Mouse (Mus musculus): ENCODE results near the gene Gimap4. TPM values are rescaled to one million over a fixed set of nuclear protein-coding genes. Genes with fewer than 3 reads are reported as not detected.

The Gimap4 gene
- polyA plus RNA-seq, 1 experiment from 2014 or later: 1.3 TPM

GRCm38 (mm10) chr6:48738961-48739779 is 54.8 kb downstream of the Gimap4 start, which contains the start of gene Gimap1:
Gimap1 (plus strand) TSS chr6:48739054.
- Histone ChIP-seq H3K4me2 (ENCODE audit: low read length) (no peak within 1 kb of the TSS), H3K4me1 (ENCODE audit: control insufficient read depth, insufficient read depth, low read depth, low read length) (peaks cover 9% of the 10 kb centered on the region), H3K4me3 (ENCODE audit: low read length) (0 out of 2 replicates have a peak within 1 kb of the TSS, but pooled peaks have one; percentile 13), H3K9ac (ENCODE audit: low read depth, low read length) (no peak within 1 kb of the TSS), H3K27me3 (replicated peaks; ENCODE audit: control insufficient read depth, insufficient read depth, low read length) (peaks cover 2% of the 10 kb centered on the region), H3K9me3 (ENCODE audit: control insufficient read depth, low read length) (no peaks in the 10 kb centered on the region), H3K27ac (ENCODE audit: low read depth, low read length) (no peak within 1 kb of the TSS), H3K36me3 (ENCODE audit: control insufficient read depth, insufficient read depth, low read length) (no peaks in the 10 kb centered on the region)
- ATAC-seq: no peak
- WGBS: 83% methylated on average over 15 of the region's 15 CpGs

GRCm38 (mm10) chr6:48739780-48740055 is 55.4 kb downstream of the Gimap4 start:
- Histone ChIP-seq H3K9ac (ENCODE audit: low read depth, low read length) (no peak overlapping the region), H3K4me2 (ENCODE audit: low read length) (no peak overlapping the region)
- ATAC-seq: no peak

DNA sequence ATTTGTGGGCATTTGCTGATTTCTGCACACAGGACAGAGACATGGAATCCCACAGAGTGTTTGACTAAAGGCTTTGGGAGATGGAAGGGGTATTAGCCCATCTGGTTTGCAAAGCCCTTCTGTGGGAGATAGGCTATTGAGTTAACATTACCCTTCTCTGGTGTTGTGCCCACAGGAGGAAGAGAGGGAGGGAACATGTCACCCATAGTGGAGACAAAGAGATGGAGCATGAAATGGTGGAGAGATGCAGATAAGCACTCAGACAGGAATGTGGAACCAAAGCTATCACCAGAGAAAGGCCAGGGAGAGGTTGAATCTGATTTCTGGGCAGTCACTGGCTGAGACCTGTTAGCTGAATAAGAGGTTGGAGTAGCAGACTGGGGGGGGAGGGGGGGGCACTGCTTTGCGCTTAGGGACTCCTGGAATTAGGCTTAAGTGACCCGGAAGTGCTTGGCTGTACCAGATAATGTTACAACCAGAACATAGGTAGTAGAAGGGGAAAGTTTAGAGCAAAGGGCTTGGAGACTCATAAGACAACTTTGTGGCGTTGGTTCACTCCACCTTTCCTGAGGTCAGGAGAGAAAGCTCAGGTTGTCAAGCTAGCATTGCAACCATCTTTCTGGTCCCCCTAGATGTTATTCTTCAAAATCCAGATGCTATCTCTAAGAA is 56.3 kb downstream of the Gimap4 start:
- Histone ChIP-seq H3K27me3 (replicated peaks; ENCODE audit: control insufficient read depth, insufficient read depth, low read length) (peaks cover 3% of the 10 kb centered on the region), H3K9me3 (ENCODE audit: control insufficient read depth, low read length) (no peaks in the 10 kb centered on the region), H3K27ac (ENCODE audit: low read depth, low read length) (no peak overlapping the region), H3K4me3 (ENCODE audit: low read length) (no peak overlapping the region), H3K36me3 (ENCODE audit: control insufficient read depth, insufficient read depth, low read length) (no peaks in the 10 kb centered on the region), H3K4me1 (ENCODE audit: control insufficient read depth, insufficient read depth, low read depth, low read length) (peaks cover 9% of the 10 kb centered on the region), H3K9ac (ENCODE audit: low read depth, low read length) (no peak overlapping the region), H3K4me2 (ENCODE audit: low read length) (no peak overlapping the region)
- 80% methylated on average over 3 of the region's 3 CpGs for WGBS
- ATAC-seq: no peak

More at GRCm38 (mm10) chr6:48739780-48740055, 55.4 kb downstream of the Gimap4 start:
- WGBS: 93% methylated on average over 3 of the region's 3 CpGs
- peaks cover 9% of the 10 kb centered on the region for H3K4me1 ChIP-seq (ENCODE audit: control insufficient read depth, insufficient read depth, low read depth, low read length)
- no peak overlapping the region for H3K27ac ChIP-seq (ENCODE audit: low read depth, low read length)
- H3K27me3 ChIP-seq (replicated peaks; ENCODE audit: control insufficient read depth, insufficient read depth, low read length): peaks cover 3% of the 10 kb centered on the region
- no peak overlapping the region for H3K4me3 ChIP-seq (ENCODE audit: low read length)
- H3K36me3 ChIP-seq (ENCODE audit: control insufficient read depth, insufficient read depth, low read length): no peaks in the 10 kb centered on the region
- H3K9me3 ChIP-seq (ENCODE audit: control insufficient read depth, low read length): no peaks in the 10 kb centered on the region

GRCm38 (mm10) chr6:48741273-48741672 is 56.9 kb downstream of the Gimap4 start:
- no peak overlapping the region for H3K9ac ChIP-seq (ENCODE audit: low read depth, low read length)
- no peak overlapping the region for H3K27ac ChIP-seq (ENCODE audit: low read depth, low read length)
- H3K36me3 ChIP-seq (ENCODE audit: control insufficient read depth, insufficient read depth, low read length): no peaks in the 10 kb centered on the region
- peaks cover 9% of the 10 kb centered on the region for H3K4me1 ChIP-seq (ENCODE audit: control insufficient read depth, insufficient read depth, low read depth, low read length)
- no peaks in the 10 kb centered on the region for H3K9me3 ChIP-seq (ENCODE audit: control insufficient read depth, low read length)
- H3K27me3 ChIP-seq (replicated peaks; ENCODE audit: control insufficient read depth, insufficient read depth, low read length): peaks cover 3% of the 10 kb centered on the region
- WGBS: 24% methylated on average over 3 of the region's 3 CpGs
- ATAC-seq: no peak
- H3K4me2 ChIP-seq (ENCODE audit: low read length): no peak overlapping the region
- H3K4me3 ChIP-seq (ENCODE audit: low read length): no peak overlapping the region

Other genes starting within 250 kb of the Gimap4 start
- gene Zfp467, start 238.7 kb upstream of the Gimap4 start, polyA plus RNA-seq (2015; fragmentation: Nextera tagmentation; extraction: Ambion mirVana): 26.3 and 27.8 TPM in 2 replicates
- gene Sspo, start 236.3 kb upstream of the Gimap4 start, polyA plus RNA-seq (2015; fragmentation: Nextera tagmentation; extraction: Ambion mirVana): 0.22 and 0.29 TPM in 2 replicates
- gene Atp6v0e2, start 146.9 kb upstream of the Gimap4 start, polyA plus RNA-seq (2015; fragmentation: Nextera tagmentation; extraction: Ambion mirVana): 358 and 389 TPM in 2 replicates
- 20.7 and 29.5 TPM in 2 replicates for gene Lrrc61, start 129.8 kb upstream of the Gimap4 start, polyA plus RNA-seq (2015; fragmentation: Nextera tagmentation; extraction: Ambion mirVana)
- gene Rarres2, start 111.8 kb upstream of the Gimap4 start, polyA plus RNA-seq (2015; fragmentation: Nextera tagmentation; extraction: Ambion mirVana): 7.8 and 8.2 TPM in 2 replicates
- not detected in 2 replicates for gene Gm45021, start 94.9 kb upstream of the Gimap4 start, polyA plus RNA-seq (2015; fragmentation: Nextera tagmentation; extraction: Ambion mirVana)
- 41.9 and 45.6 TPM in 2 replicates for gene Repin1, start 90.7 kb upstream of the Gimap4 start, polyA plus RNA-seq (2015; fragmentation: Nextera tagmentation; extraction: Ambion mirVana)
- gene Gm44965, start 90.6 kb upstream of the Gimap4 start, polyA plus RNA-seq (2015; fragmentation: Nextera tagmentation; extraction: Ambion mirVana): 0.87 TPM in 1 of 2 replicates, not detected in the other
- gene Zfp775, start 82.5 kb upstream of the Gimap4 start, polyA plus RNA-seq (2015; fragmentation: Nextera tagmentation; extraction: Ambion mirVana): 11.4 and 13.8 TPM in 2 replicates
- 31.7 and 34.3 TPM in 2 replicates for gene AI854703, start 57.8 kb upstream of the Gimap4 start, polyA plus RNA-seq (2015; fragmentation: Nextera tagmentation; extraction: Ambion mirVana)
- 0.59 and 0.71 TPM in 2 replicates for gene Gimap8, start 37.3 kb upstream of the Gimap4 start, polyA plus RNA-seq (2015; fragmentation: Nextera tagmentation; extraction: Ambion mirVana)
- 1.8 and 2.3 TPM in 2 replicates for gene Gimap9, start 8.4 kb upstream of the Gimap4 start, polyA plus RNA-seq (2015; fragmentation: Nextera tagmentation; extraction: Ambion mirVana)
- gene Gimap6, start 23.7 kb downstream of the Gimap4 start, polyA plus RNA-seq (2015; fragmentation: Nextera tagmentation; extraction: Ambion mirVana): 7.5 and 8.1 TPM in 2 replicates
- gene Gm28053, start 34.1 kb downstream of the Gimap4 start, polyA plus RNA-seq (2015; fragmentation: Nextera tagmentation; extraction: Ambion mirVana): 1.0 and 1.4 TPM in 2 replicates
- gene Gimap7, start 34.1 kb downstream of the Gimap4 start, polyA plus RNA-seq (2015; fragmentation: Nextera tagmentation; extraction: Ambion mirVana): not detected in 2 replicates
- 4.8 and 5.7 TPM in 2 replicates for gene Gimap1, start 54.5 kb downstream of the Gimap4 start, polyA plus RNA-seq (2015; fragmentation: Nextera tagmentation; extraction: Ambion mirVana)
- 1.5 and 1.8 TPM in 2 replicates for gene Gimap5, start 61.6 kb downstream of the Gimap4 start, polyA plus RNA-seq (2015; fragmentation: Nextera tagmentation; extraction: Ambion mirVana)
- gene Gimap3, start 86.3 kb downstream of the Gimap4 start, polyA plus RNA-seq (2015; fragmentation: Nextera tagmentation; extraction: Ambion mirVana): not detected in 2 replicates
- gene Tmem176a, start 156.4 kb downstream of the Gimap4 start, polyA plus RNA-seq (2015; fragmentation: Nextera tagmentation; extraction: Ambion mirVana): 28.1 and 30.8 TPM in 2 replicates
- 140 and 143 TPM in 2 replicates for gene Tmem176b, start 156.9 kb downstream of the Gimap4 start, polyA plus RNA-seq (2015; fragmentation: Nextera tagmentation; extraction: Ambion mirVana)
- gene Aoc1, start 188.3 kb downstream of the Gimap4 start, polyA plus RNA-seq (2015; fragmentation: Nextera tagmentation; extraction: Ambion mirVana): not detected in 2 replicates
- gene 1600015I10Rik, start 245.3 kb downstream of the Gimap4 start, polyA plus RNA-seq (2015; fragmentation: Nextera tagmentation; extraction: Ambion mirVana): not detected in 2 replicates